Mouse (Mus musculus): Measurements from ENCODE around the gene Cpt1a.

DNA sequence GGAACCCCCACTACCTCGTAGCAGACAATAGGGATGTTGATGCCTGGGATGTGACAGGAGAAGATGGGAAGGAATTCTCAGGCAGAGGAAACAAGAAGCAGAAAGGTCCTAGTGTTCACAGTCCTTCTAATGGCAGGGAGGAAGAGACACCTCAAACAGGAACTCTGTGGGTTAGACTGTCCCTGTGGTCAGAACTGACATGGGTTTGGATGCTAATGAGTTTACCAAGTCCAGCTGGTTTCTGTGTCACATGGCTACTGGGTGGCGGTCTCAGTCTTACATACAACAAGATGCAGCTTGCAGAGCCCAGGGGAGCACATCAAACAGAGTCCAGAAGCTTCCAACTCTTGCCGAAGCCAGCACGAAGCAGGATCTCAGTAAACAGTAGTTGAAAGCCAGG lies 18.1 kb upstream of the Cpt1a start:
- no peak for TF ChIP-seq POLR2A (IDR thresholded peaks at IDR 0.05; ENCODE audit: extremely low read depth, insufficient read depth, low read length)
- no peak for TF ChIP-seq CTCF (IDR thresholded peaks at IDR 0.05; ENCODE audit: low read depth, low read length)
